Mouse (Mus musculus): ENCODE measurements around the gene Iqschfp.

DNA sequence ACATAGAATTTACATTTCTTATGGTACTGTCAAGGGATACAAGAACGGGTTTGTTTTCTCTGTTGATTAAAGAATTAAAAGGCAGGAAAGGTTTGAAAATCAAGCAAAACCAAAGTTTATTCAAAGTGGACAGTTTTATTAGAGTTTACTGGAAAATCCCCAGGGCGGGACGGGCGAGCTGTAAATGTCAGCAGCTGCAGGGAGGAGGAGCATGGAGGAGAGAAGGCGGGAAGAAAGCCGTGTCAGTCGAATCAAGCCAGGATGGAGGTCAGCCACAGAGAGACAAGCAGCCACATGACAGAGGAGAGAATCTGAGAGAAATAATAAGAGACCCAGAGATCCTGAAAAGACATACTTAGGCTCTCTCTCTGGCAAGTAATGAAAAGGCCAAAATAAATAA lies 487.2 kb downstream of the Iqschfp start:
- TF ChIP-seq CTCF (IDR thresholded peaks at IDR 0.05; ENCODE audit: control insufficient read depth, insufficient read depth, low read length) (no peak), POLR2A (IDR thresholded peaks at IDR 0.05; ENCODE audit: borderline replicate concordance, control insufficient read depth, low read depth, low read length) (no peak)
